Mouse (Mus musculus) adrenal gland, postnatal 10 days (tissue): ENCODE results near the gene Slc47a1. TPM values are rescaled to one million over a fixed set of nuclear protein-coding genes. Genes with fewer than 3 reads are reported as not detected.

ENCODE experiments used
- DNase-seq: peaks from one replicate; pipeline ENCODE4 v3.0.0; 2021; ENCODE audit warnings: mixed read lengths
- total RNA-seq, 2 experiments: library from RNA; stranded (reverse); gene quantifications; 2 replicates each; pipeline ENCODE4 v1.2.3; 2021

Slc47a1 gene
- total RNA-seq, 2 experiments from 2014 or later = 4.5 to 9.0 TPM

DNA sequence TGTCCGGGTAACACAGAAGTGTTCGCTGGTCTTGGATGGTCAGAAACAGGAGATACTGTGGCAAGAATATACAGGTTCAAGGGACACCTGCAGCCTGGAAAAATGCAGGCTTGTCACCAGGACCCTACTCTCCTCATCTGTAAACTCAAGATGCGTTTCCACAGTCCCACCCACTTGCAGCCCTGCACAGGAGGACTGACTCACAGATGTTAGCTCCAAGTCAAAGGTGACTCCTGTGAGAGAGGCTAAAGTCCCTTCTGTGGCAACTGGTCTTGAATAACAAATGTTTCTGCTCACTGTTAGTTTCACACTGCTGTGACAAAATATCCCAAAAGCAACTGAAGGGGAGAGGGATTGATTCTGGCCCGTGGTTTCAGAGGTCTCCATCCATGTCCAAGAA is 506 bp upstream of the Slc47a1 start:
- DNase-seq = no peak

DNA sequence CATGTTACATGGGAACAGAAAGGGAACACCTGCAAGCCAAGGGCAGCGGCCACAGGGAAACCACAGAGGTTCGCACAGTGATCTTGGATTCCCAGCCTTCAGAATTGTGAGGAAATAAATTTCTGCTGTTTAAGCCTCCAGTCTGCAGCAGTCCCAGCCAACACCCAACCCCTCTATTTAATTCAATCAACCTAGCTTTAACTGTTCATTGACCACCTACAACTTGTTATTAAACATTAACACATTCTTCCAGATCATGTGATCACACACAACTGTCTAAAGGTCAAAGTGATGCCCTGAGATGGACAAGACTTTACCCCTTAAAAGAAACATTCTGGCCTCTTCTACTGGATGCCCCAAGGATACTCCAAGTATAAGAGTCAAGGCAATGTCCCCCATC is 9.5 kb downstream of the Slc47a1 start:
- DNase-seq = no peak

DNA sequence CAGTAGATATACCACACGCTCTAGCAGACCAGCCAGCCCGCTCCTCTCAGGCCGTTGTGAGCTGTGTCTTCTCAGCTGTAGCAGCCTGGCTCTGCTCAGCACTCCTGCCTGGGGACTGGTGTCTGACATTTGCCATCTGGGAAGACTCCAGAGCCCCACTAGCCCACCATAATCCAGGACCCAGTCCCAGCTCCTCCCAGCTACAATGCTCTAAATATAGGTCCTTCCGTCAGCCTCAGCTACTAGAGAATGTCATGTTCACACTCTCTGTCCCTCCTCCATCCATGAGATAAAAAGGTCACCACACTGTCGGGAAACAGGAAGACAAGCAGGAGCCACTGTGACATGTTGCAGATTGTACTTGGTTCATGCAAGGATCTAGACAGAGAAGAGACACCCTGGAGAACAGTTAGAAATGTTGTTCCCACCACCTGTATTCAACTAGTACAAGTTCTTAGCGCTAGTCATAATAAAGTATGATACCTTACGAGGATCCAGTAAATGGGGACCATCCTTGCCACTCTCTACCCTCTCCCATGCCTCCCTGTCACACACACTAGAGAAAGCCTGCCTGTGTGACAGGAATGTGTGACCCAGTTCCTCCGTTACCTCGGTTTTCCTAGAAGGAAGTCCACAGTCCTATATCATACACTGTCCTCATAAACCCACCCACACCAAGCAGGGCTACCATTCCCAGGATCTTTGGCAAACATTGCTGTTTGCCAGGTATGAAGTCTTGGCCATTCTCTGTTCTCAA is 11.4 kb downstream of the Slc47a1 start:
- no peak for DNase-seq

DNA sequence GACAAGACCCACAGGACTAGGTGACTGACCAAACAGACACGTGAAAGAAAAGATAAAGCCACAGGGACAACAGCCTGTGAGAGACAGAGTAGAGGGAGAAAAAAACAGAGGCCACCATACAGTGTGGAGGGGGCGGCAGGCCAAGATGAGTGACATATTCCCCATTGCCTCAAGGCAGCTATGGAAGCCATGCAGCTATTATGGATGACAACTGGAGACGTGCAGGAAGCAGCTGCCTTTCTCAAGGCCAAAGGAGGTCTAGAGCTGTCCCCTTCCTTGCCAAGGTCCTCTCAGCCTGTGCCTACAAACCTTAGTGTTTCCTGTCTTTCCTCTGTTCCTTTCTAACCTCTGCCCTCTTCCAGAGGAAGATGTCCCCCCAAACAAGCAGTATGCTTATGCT is 12.2 kb downstream of the Slc47a1 start:
- DNase-seq = no peak

DNA sequence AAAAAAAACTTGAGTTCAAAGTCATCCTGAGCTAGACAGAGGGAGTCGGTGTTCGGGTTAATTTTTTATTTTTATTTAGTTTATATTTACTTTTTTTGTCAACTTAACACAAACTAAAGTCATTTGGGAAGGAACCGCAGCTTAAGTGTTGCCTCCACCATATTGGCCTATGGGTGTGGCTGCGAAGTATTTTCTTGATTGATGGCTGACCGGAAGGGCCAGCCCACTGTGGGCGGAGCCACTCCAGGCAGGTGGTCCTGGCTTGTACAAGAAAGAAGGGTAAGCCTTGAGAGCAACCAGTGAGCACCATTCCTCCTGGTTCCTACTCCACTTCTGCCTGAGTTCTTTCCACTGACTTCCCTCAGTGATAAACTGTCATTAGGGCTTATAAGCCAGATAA is 14.0 kb downstream of the Slc47a1 start:
- DNase-seq = no peak

DNA sequence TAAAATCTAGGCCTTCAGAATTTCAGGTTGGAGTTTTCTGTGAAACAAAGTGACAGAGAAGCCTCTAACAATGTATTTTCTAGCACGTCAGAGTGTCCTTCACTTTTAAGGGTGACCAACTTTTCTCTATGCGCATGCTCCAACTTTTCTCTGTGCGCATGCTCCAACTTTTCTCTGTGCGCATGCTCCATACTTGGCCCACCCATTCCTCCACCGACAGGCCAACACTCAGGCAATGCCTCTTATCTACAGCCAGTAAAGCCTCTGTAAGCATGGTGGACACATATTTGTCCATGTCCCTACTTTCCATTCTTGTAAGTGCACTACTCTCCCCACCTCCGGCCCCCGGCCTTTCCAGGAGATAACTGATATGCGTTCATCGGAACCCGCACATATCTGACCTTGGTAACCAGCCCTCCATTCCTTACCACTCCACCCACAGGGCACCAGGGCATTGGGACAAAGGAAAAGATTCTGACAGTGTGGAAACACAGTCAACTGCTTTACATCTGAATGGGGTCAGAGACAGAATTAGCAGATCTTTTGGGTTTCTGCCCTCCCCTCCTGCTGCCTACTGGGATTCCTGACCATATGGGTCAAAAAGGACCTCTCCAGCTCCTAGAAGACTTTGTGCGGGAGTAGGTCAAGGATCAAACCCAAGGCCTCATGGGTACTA is 16.5 kb downstream of the Slc47a1 start:
- no peak for DNase-seq

DNA sequence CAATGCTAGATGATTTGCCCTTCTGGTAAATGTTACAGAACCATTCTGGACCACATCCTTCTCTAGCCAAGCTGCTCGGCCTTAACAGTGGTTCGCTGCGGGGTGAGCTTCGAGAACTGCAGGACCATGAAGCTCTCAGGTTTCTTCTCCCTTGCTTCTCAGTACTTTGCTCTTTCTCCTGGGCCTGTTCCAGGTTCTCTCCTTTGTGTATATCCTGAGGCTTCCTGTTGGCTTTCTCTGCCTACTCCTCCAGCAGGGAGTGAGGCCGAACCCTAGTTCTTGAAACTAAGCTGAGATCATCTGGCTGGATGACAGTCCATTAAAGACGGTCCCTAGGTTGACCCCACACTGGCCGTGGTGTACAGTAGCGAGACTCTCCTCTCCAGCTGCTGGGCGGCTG is 21.5 kb downstream of the Slc47a1 start:
- DNase-seq = no peak

DNA sequence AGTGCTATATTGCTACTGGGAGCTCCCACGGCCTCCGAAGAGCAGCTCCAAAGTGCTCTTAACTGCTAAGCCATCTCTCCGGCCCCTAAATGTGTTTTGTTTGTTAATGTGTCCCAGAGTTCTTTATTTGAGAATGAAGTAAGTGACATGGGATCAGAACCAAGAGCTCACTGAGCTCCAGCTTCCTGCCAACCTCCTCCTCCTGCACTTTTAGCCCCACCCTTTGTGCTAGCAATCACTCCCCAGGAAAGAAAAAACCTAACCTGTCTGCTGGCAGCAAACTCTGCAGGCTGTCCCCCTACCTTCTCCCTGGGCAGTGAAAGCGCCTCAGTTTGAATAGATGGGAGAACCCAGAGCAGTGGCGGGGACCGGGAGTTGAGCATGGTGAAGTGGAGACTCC is 22.0 kb downstream of the Slc47a1 start:
- DNase-seq = no peak

DNA sequence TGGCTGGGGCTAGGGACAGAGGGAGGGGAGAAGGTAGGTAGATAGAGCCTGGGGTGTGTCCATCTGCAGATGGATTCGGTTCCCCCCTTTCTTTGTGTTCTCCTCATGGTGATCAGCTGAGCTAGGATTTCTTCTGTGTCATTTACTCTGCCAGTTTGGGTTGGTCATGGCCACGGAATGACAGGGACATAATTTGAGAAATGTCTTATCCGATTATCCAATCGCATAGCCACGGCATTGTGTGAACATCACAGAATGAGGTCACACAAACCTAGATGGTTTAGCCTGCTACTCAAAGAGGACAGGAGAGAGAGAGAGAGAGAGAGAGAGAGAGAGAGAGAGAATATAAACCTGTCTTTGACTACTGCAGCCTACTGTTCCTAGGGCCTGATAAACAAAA is 22.8 kb downstream of the Slc47a1 start:
- DNase-seq = no peak

DNA sequence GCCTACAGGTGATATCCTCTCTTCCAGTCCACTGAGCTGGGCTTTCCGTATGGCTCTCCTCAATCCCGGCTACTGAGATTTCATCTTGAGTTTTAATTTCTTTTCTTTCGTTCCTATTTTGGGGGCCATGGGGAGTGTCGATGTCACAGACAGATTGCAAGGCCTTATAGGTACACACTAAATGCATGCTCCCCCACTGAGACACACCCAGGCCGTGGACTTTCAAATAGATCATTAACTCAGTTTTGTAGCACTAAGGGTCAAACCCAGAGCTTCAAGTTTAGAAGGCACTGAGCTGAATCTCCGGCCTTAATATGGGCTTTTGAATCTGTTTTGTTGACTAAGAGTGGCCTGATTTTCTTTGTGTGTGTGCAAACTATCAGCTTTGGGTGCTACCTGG is 23.8 kb downstream of the Slc47a1 start:
- no peak for DNase-seq

DNA sequence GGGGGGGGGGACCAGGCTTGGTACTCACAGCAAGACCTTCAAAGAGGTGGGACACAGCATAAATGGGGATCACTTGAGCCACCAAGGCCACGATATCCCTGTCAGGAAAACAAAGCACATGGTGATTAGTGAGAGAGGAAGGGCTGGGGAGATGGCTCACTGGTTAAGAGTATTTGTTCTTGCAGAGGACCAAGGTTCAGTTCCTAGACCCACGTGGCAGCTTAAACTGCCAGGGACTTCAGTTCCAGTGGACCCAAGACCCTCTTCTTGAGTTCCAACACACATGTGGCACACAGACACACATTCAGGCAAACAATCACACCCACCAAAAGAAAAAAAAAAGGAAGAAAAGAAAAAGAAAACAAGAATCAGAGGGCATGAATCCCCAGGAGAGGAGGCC is 25.1 kb downstream of the Slc47a1 start:
- no peak for DNase-seq

DNA sequence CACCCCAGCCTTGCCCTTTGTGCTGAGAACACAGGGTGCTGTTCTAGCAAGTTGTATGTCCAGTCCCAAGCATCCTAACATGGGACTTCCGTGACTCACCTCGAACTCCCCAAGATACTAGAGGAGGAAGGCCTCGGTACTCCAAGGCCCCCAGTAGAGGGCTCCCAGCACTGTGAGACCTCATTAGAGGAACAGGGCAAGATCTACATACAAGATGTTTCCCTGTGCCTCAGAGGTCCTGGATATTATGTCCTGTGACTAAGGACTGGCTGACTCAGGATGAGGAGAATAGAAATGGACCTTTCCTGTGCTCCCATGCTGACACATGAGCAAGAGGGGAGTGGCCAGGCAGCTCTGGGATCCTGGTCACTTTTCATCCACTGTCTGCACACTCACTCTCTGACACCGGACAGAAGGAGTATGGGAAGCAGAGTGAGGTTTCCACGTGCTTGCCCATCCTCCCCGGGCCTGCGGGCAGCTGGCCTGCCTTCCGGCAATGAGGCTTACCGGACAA is 25.9 kb downstream of the Slc47a1 start:
- DNase-seq = peak; percentile 13

DNA sequence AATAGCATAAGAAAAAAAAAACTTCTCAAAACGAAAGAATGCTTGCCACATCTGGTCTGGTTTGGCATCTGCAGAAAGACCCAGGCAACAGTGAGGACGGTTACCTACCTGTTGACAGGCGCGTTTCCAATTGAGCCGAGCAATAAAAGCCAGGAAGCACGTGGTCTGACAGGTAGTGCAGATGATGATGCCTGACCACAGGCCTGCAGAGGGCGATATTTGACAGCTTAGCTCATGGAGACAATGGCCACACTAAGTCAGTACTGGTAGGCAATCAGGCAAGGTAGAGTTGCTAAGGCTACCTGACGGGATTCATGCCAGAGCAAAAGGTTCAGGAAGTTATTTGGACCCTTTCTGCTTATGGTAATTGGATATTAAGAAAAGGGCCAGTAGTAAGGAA is 28.8 kb downstream of the Slc47a1 start:
- peak; percentile 79 for DNase-seq

DNA sequence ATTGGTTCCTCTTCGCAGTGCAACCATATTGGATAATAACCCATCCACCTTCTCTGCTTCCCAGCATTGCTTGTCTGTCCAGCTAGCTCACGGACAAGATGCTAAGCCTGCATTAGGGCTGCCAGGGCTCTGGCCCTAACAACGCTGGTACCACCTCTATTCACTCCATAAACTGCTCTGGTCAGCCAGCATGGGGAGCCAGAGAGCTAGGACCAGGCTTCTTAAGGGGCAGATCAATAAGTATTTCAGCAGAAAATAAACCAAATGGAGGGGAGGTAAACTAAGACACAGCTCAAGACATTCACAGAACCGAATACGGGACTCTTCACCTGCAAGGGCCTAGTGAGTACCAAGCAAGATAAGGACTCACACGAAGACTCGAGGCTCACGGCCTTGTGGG is 32.0 kb downstream of the Slc47a1 start:
- no peak for DNase-seq

DNA sequence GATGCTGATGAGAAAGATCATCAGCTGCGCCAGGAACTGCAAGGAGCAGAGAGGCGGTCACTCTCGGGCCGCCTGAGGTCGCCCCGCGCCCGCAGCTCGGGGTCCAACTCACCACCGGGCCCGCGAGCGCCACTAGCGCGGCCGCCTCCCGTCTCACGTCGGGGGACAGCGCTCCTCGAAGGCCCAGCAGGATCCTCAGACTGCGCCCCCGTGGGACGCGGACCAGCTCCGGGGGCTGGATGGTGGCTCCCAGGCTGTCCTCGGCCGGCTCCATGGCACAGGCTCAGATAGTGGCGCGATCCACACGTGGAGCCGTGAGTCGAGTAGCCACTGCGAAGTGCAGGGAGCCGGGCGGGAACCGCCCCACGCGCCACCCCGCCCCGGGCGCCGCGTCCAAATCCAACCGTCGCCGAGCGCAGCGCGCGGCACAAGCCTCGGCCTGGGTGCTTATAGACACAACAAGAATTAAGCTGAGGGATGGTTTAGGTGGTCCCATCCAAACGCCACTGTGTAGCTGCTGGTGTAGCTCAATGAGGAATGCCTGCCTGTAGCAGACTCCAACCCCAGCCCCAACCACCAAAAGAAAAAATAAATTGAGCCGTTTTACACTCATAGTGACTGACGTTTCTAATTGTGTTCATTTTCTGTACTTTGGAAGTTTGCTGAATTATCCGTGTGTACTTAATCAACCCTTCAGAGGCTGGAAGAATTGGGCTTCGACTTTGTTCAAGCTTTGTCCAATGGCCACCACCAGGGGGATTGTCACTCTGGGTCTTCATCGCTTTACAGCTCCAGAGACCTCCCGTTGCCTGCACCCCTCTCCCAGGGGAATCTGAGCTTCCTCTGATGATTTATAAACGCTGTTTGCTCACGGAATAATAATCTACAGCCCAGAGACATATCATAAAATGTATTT is 35.4 kb downstream of the Slc47a1 start, which contains the start of gene Slc47a2:
TSS of gene Slc47a2 (minus strand) at position 356 of the 916 bp plus-strand sequence.
- DNase-seq = peak; percentile 36

DNA sequence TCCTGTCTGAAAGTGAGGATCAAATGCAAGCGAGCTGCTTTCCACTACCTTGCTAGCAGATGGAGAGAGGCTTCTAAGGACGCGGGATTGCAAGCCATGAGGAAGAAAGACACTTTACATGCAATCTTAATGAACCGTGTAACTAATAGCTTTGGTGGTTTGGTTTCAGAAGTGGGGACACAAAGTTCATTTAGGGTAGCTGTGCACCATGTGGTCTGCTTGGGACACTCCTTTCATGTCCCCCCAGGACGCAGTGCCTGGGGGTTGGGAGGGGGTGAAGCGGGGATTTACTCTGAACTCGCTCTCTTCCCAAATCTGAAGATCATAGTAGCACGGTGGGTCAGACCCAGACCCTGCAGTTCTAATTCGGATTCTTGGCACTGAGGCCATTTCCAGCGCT is 36.2 kb downstream of the Slc47a1 start:
- no peak for DNase-seq

DNA sequence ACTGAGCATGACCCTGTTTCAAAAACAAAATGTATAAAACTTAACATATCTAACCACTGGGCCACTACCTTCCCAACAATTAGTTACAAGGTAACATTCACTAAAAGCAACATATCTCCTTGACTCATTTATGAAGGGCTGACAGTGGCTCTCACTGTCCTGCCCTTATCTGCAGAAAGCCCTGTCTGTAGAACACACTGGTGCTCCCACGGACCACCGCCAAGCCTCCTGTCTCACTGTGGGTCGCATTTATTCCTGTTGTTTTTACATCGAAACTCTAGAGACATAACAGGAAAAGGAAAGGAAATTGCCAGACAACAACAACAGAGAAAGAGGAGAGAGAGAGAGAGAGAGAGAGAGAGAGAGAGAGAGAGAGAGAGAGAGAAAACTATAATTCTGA is 36.9 kb downstream of the Slc47a1 start:
- DNase-seq = no peak

DNA sequence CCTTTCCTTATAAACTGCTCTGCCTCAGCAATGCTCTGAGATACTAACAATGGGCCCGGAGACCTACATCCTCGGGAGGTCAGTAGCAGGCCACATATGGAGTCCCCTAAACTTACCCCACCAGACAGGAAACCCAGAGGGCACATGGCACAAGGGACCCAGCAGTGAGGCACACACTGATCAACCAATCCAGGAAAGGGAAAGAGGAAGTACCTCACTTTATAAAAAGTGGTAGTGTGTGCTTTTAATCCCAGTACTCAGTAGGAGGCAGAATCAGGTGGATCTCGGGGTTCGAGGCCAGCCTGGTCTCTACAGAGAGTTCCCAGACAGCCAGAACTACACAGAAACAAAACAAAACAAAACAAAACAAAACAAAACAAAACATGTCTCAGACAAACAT is 37.8 kb downstream of the Slc47a1 start:
- DNase-seq = no peak

DNA sequence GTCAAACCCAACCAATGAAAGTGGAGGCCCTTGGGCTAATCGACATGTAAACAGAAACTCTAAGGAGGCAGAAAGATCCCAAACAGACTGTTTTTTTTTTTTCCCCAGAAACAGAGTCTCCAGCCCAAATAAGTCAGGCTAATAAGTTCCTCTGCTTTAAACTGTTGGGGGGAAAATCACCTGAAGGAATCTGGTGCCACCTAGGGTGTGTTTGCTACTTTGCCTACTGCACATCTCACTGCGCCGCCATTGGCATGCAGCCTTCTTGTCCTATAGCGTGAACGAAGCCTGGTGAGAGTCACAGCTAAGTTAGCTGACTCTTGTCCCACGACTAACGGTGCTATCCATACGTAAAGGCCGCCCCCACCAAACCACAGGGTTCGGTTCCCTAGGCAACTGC is 40.6 kb downstream of the Slc47a1 start:
- no peak for DNase-seq

DNA sequence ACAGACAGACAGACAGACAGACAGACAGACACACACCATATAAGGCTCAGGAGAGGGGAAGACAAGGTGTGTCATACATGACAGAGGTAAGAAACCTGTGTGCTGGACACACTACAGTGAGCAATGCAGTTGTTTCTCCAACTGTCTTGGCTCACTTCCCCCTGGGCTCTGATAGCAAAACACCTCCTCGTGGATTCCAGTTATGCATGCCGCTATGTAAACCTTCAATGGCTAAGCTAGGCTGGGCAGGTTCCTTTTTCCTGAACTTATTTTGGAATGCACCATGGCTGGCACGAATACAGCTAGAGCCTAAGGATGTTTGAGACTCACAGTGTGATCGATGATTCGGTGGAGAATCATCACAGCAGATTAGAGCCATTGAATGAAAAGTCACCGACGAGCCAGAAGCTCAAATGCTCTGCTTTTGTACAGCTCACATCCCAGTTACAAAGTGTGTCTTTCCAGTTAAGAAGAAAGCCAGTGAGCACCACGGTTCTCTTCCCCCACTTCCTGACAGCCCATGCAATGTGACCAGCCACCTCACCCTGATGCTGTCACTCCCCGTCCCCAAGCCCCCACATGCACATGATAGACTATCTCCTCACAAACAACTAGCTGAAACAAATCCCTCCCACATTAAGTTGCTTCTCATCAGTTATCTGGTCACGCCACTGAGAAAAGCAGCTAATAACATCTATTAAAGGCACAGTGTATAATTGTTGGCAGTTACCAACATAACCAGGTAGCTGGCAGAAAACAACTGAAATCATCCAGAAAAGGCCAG is 57.0 kb downstream of the Slc47a1 start:
- no peak for DNase-seq

DNA sequence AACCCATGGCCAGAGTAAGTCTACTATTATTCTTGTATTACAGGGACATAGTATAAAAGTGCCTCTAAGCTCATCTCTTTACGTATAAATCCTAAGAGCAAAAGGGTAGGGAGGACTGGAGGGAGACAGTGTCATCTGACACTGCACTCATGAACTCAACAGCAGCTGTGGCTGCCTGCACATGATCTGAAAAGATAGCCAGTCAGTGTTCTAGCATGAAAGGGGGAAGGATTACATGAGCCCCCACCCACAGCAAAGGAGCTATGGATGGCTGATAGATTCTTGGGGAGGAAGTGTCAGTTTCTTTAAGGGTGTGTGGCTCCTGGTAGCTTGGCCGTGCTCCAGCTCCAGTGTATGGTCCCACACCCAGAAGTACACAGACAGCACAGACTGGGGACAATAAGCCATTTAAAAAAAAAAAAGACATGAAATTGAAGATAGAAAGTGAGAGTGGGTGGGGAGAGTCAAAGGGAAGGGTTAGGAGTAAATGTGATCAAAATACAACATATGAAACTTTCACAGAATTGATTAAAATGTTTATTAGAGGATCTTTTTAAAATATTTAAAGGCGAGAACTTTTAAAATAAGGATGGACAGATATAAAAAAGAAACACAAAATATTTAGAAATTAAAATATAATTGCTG is 58.1 kb downstream of the Slc47a1 start:
- DNase-seq = no peak
